ENCODE assay signal across 8 mouse cellular contexts in genomic region chr17:8282821-8283525, GRCm38 (mm10). TPM values are rescaled to one million over a fixed set of nuclear protein-coding genes. Genes with fewer than 3 reads are reported as not detected.
A peak's percentile ranks its signal among the peaks of the same experiment; 100 is the strongest.
DNase-seq lines count a peak whose midpoint lies in the region; ATAC-seq and TF ChIP-seq lines count a peak whose summit lies in the region.

Mpc1 (plus strand) TSS chr17:8282904.

- TF ChIP-seq CTCF in heart, adult 2 months (IDR thresholded peaks at IDR 0.05): no peak
- no peak for TF ChIP-seq CTCF in kidney, adult 2 months (conservative IDR thresholded peaks at IDR 0.05; ENCODE audit: insufficient read depth, insufficient read length, low read depth, low read length)
- no peak for TF ChIP-seq CTCF in spleen, adult 2 months (IDR thresholded peaks at IDR 0.05; ENCODE audit: extremely low read depth, insufficient read depth, insufficient read length, insufficient replicate concordance)

- no peaks in the 10 kb centered on the region for H3K9me3 ChIP-seq in embryonic facial prominence, embryonic 13.5 days
- no peaks in the 10 kb centered on the region for H3K9me3 ChIP-seq in limb, embryonic 11.5 days (ENCODE audit: control insufficient read depth, low read length)
- H3K9me3 ChIP-seq in midbrain, embryonic 13.5 days: no peaks in the 10 kb centered on the region

- peaks cover 8% of the 10 kb centered on the region for H3K79me2 ChIP-seq in heart, adult 2 months (replicated peaks; ENCODE audit: control insufficient read depth, insufficient read depth, low read length)

- 1% methylated on average over 35 of the region's 35 CpGs for WGBS in embryonic facial prominence, embryonic 13.5 days
- under 1% methylated on average over 35 of the region's 35 CpGs for WGBS in heart, adult 2 months
- under 1% methylated on average over 35 of the region's 35 CpGs for WGBS in kidney, adult 2 months
- under 1% methylated on average over 34 of the region's 35 CpGs for WGBS in limb, embryonic 11.5 days
- WGBS in midbrain, embryonic 13.5 days: 2% methylated on average over 34 of the region's 35 CpGs
- WGBS in spleen, adult 2 months: under 1% methylated on average over 34 of the region's 35 CpGs

- TF ChIP-seq POLR2A in heart, adult 2 months (IDR thresholded peaks at IDR 0.05; ENCODE audit: insufficient read depth, low read depth, low read length): peak; percentile 52; the same call in 1 of the 2 replicates
- TF ChIP-seq POLR2A in kidney, adult 2 months (IDR thresholded peaks at IDR 0.05; ENCODE audit: low read depth, low read length): no peak
- peak; percentile 3; the same call in 1 of the 2 replicates for TF ChIP-seq POLR2A in spleen, adult 2 months (IDR thresholded peaks at IDR 0.05; ENCODE audit: low read depth, low read length)

- intact Hi-C loops in heart, adult 2 months (cut with DNase I): no loop called here

- H3K4me2 ChIP-seq in embryonic facial prominence, embryonic 13.5 days: peak within 1 kb of the TSS; percentile 100
- H3K4me2 ChIP-seq in limb, embryonic 11.5 days (ENCODE audit: low read depth, severe bottlenecking): peak within 1 kb of the TSS; percentile 98
- H3K4me2 ChIP-seq in midbrain, embryonic 13.5 days (replicated peaks): peak within 1 kb of the TSS; percentile 99

- TF ChIP-seq EP300 in heart, adult 2 months (IDR thresholded peaks at IDR 0.05; ENCODE audit: insufficient read depth, low read depth, low read length): peak; percentile 54; the same call in 1 of the 2 replicates

- H3K4me3 ChIP-seq in embryonic facial prominence, embryonic 13.5 days: peak within 1 kb of the TSS; percentile 85
- peak within 1 kb of the TSS; percentile 82 for H3K4me3 ChIP-seq in heart, adult 2 months
- H3K4me3 ChIP-seq in kidney, adult 2 months (ENCODE audit: insufficient read depth, low read depth, low read length): peak within 1 kb of the TSS; percentile 73
- peak within 1 kb of the TSS; percentile 72 for H3K4me3 ChIP-seq in limb, embryonic 11.5 days (ENCODE audit: low read depth, low read length)
- peak within 1 kb of the TSS; percentile 93 for H3K4me3 ChIP-seq in midbrain, embryonic 13.5 days (replicated peaks)
- H3K4me3 ChIP-seq in spleen, adult 2 months (ENCODE audit: extremely low read depth, insufficient read depth, insufficient read length): peak within 1 kb of the TSS; percentile 91

- peaks cover 3% of the 10 kb centered on the region; the same call in 1 of the 2 replicates for H3K27me3 ChIP-seq in embryonic facial prominence, embryonic 13.5 days
- no peaks in the 10 kb centered on the region for H3K27me3 ChIP-seq in heart, adult 2 months (ENCODE audit: control insufficient read depth, insufficient read depth, low read length)
- no peaks in the 10 kb centered on the region for H3K27me3 ChIP-seq in kidney, adult 2 months (replicated peaks; ENCODE audit: control insufficient read depth, insufficient read depth, low read length)
- H3K27me3 ChIP-seq in limb, embryonic 11.5 days (ENCODE audit: control insufficient read depth, insufficient read depth, low read length): no peaks in the 10 kb centered on the region
- no peaks in the 10 kb centered on the region; the same call in 1 of the 2 replicates for H3K27me3 ChIP-seq in midbrain, embryonic 13.5 days
- H3K27me3 ChIP-seq in spleen, adult 2 months (ENCODE audit: control insufficient read depth, insufficient read depth, low read length): no peaks in the 10 kb centered on the region

- peak within 1 kb of the TSS; percentile 83 for H3K9ac ChIP-seq in embryonic facial prominence, embryonic 13.5 days
- H3K9ac ChIP-seq in heart, adult 2 months (ENCODE audit: low read depth, low read length): peak within 1 kb of the TSS; percentile 98
- peak within 1 kb of the TSS; percentile 67 for H3K9ac ChIP-seq in limb, embryonic 11.5 days (ENCODE audit: low read length)
- peak within 1 kb of the TSS; percentile 86 for H3K9ac ChIP-seq in midbrain, embryonic 13.5 days (replicated peaks)

- peak; percentile 72 for ATAC-seq in embryonic facial prominence, embryonic 13.5 days (ENCODE audit: insufficient number of reproducible peaks, insufficient read depth, low FRiP score, low TSS enrichment, low read depth)
- peak; percentile 71 for ATAC-seq in limb, embryonic 11.5 days (ENCODE audit: insufficient number of reproducible peaks, low FRiP score, low TSS enrichment, low read depth)
- ATAC-seq in midbrain, embryonic 13.5 days: peak; percentile 77; the same call in 1 of the 2 replicates

- no peaks in the 10 kb centered on the region for H3K36me3 ChIP-seq in embryonic facial prominence, embryonic 13.5 days
- peaks cover 10% of the 10 kb centered on the region; the same call in 1 of the 2 replicates for H3K36me3 ChIP-seq in heart, adult 2 months (ENCODE audit: control insufficient read depth, insufficient read depth, low read length)
- H3K36me3 ChIP-seq in kidney, adult 2 months (ENCODE audit: control insufficient read depth, insufficient read depth, low read length): no peaks in the 10 kb centered on the region; the same call in 1 of the 2 replicates
- H3K36me3 ChIP-seq in limb, embryonic 11.5 days (ENCODE audit: control insufficient read depth, insufficient read depth, low read length): no peaks in the 10 kb centered on the region
- H3K36me3 ChIP-seq in midbrain, embryonic 13.5 days: no peaks in the 10 kb centered on the region
- no peaks in the 10 kb centered on the region for H3K36me3 ChIP-seq in spleen, adult 2 months (ENCODE audit: control insufficient read depth, insufficient read depth, low read length)

- H3K27ac ChIP-seq in embryonic facial prominence, embryonic 13.5 days: peak within 1 kb of the TSS; percentile 88
- peak within 1 kb of the TSS; percentile 99 for H3K27ac ChIP-seq in heart, adult 2 months
- H3K27ac ChIP-seq in kidney, adult 2 months (ENCODE audit: insufficient read depth, low read depth, low read length): peak within 1 kb of the TSS; percentile 100
- peak within 1 kb of the TSS; percentile 79 for H3K27ac ChIP-seq in limb, embryonic 11.5 days (replicated peaks; ENCODE audit: low read depth, low read length)
- H3K27ac ChIP-seq in midbrain, embryonic 13.5 days: peak within 1 kb of the TSS; percentile 88
- peak within 1 kb of the TSS; percentile 88 for H3K27ac ChIP-seq in spleen, adult 2 months (ENCODE audit: insufficient read depth, low read length)

- DNase-seq in A20 (ENCODE audit: low read depth, low spot score): peak; percentile 77
- DNase-seq in adrenal gland, postnatal 36 days: peak; percentile 82 to 85
- DNase-seq in heart, adult 2 months: peak; percentile 73 to 77
- DNase-seq in kidney, adult 2 months: peak; percentile 93
- peak; percentile 70 for DNase-seq in limb, embryonic 11.5 days (ENCODE audit: low spot score)
- peak; percentile 38 to 40 for DNase-seq in spleen, adult 2 months (ENCODE audit: low read depth in 1 of 2, low spot score in 2 of 2)

- H3K4me1 ChIP-seq in embryonic facial prominence, embryonic 13.5 days: peaks cover 15% of the 10 kb centered on the region
- H3K4me1 ChIP-seq in heart, adult 2 months (ENCODE audit: control insufficient read depth, insufficient read depth, low read length): peaks cover 1% of the 10 kb centered on the region; the same call in 1 of the 2 replicates
- H3K4me1 ChIP-seq in kidney, adult 2 months (ENCODE audit: control insufficient read depth, insufficient read depth, low read length): peaks cover 18% of the 10 kb centered on the region
- 0 out of 2 replicates have a peak, but pooled peaks cover 2% of the 10 kb centered on the region for H3K4me1 ChIP-seq in limb, embryonic 11.5 days (ENCODE audit: control insufficient read depth, insufficient read depth, low read length)
- peaks cover 21% of the 10 kb centered on the region for H3K4me1 ChIP-seq in midbrain, embryonic 13.5 days (replicated peaks)
- peaks cover 5% of the 10 kb centered on the region for H3K4me1 ChIP-seq in spleen, adult 2 months (ENCODE audit: control insufficient read depth, insufficient read depth, insufficient read length)

RNA-seq across cellular contexts. Expression of gene Mpc1, which starts in this region (rescaled TPM):
- total RNA-seq in adrenal gland, postnatal 36 days (2021): 100 to 1,000 TPM; 391 to 415 TPM
- 150 and 154 TPM in 2 replicates for polyA plus RNA-seq in embryonic facial prominence, embryonic 13.5 days (2015; fragmentation: Nextera tagmentation; extraction: Ambion mirVana)
- total RNA-seq in heart, adult 2 months (2021): 100 to 1,000 TPM; 699 to 921 TPM
- polyA plus RNA-seq in heart, adult 2 months (2012; rRNA removed): 643 and 921 TPM in 2 replicates
- polyA plus RNA-seq in kidney, adult 2 months (2012; rRNA removed): 519 and 608 TPM in 2 replicates
- 95.1 and 96.4 TPM in 2 replicates for polyA plus RNA-seq in limb, embryonic 11.5 days (2014; fragmentation: Nextera tagmentation; extraction: Ambion mirVana)
- polyA plus RNA-seq in midbrain, embryonic 13.5 days (2015; fragmentation: Nextera tagmentation; extraction: Ambion mirVana): 192 and 196 TPM in 2 replicates
- polyA plus RNA-seq in spleen, adult 2 months (2012; rRNA removed): 24.5 and 25.6 TPM in 2 replicates

Comparison
In these comparisons a context has a peak if more than half of its experiments do, and no peak if none do; other contexts are left out.
1. Peak in every context shown above with its lines: DNase-seq, ATAC-seq, H3K4me3 ChIP-seq and H3K27ac ChIP-seq.
2. DNase-seq: peak in every context shown above with its lines; median percentile 93 in kidney, adult 2 months; 84 in adrenal gland, postnatal 36 days; 77 in A20; 75 in heart, adult 2 months; 70 in limb, embryonic 11.5 days; 39 in spleen, adult 2 months.